Mouse (Mus musculus) olfactory bulb, adult 2 months (tissue): ENCODE measurements around the gene Dnajc16.

Experiments used
- CTCF ChIP-seq: fragments of 200-500 bp; IDR thresholded peaks from 2 replicates; pipeline ENCODE4 v1.5.1; 2012; ENCODE audit warnings: low read depth, mild to moderate bottlenecking, low read length, moderate library complexity; ENCODE audit not compliant: insufficient read depth
- POLR2A ChIP-seq: fragments of 200-500 bp; IDR thresholded peaks from 2 replicates; pipeline ENCODE4 v1.6.1; 2012; ENCODE audit warnings: mild to moderate bottlenecking, low read depth, low read length, moderate library complexity; ENCODE audit not compliant: insufficient read depth

DNA sequence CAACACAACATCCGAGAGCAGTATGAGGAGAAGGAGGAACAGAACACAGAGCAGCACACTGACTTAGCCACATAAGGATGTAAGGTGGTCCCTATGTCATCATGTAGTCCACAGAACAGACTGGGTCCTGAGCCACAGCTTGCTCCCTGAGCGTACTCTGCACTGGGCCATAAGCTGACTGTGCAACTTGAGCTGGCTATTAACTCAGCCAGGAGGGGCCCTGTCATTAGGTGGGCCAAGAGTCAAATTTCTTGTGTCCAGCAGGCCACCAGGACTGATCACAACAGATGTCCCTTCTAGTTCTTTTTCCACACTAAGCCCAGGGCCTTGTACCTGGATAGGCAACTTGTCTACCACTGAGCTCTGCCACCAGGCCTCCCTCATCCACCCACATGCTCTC lies 75.7 kb downstream of the Dnajc16 start:
- TF ChIP-seq CTCF (no peak), POLR2A (no peak)
